Mouse (Mus musculus): ENCODE results near the gene Ctnna3. TPM values are rescaled to one million over a fixed set of nuclear protein-coding genes. Genes with fewer than 3 reads are reported as not detected.
"Not testable (repeated sequence)": the region's sequence is repeated elsewhere in the genome, so short reads cannot be mapped to it uniquely, and the experiment has no call there.

Gene Ctnna3
- polyA plus RNA-seq, 1 experiment from 2014 or later, result 0.42 TPM

DNA sequence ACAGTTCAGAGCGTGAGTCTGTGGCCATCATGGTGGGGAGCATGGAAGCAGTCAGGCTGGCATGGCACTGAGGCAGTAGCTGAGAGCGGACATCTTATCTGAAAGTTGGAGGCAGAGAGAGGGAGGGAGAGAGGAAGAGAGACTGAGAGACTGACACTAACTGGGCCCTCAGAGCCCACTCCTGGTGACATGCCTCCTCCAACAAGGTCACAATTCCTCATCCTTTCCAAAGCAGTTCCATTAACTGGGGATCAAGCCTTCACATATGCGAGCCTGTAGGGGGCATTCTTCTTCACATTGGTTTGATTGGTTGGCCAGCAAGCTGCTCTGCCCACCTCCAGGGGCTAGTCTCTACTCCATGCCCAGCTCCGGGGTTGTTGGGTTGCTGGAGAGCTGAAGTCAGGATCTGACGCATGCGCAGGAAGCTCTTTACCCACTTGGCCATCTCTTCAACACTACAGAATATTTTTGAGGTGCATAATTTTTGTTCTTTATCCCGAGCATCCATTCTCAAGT is 1.4 kb downstream of the Ctnna3 start:
- H3K27me3 ChIP-seq (ENCODE audit: control insufficient read depth, insufficient read depth, low read length), result no peaks in the 10 kb centered on the region
- no peak for DNase-seq (ENCODE audit: low spot score)
- no peak overlapping the region for H3K9ac ChIP-seq (ENCODE audit: low read depth, low read length)
- no peak overlapping the region for H3K4me3 ChIP-seq (ENCODE audit: low read depth, low read length)
- 90% methylated on average over 7 of the region's 7 CpGs for WGBS
- H3K4me1 ChIP-seq (replicated peaks; ENCODE audit: control insufficient read depth, insufficient read depth, low read length), result no peaks in the 10 kb centered on the region
- no peak for ATAC-seq (ENCODE audit: low FRiP score)
- H3K36me3 ChIP-seq (ENCODE audit: control insufficient read depth, insufficient read depth, low read length), result no peaks in the 10 kb centered on the region
- no peak overlapping the region for H3K27ac ChIP-seq (ENCODE audit: low read depth, low read length)
- H3K9me3 ChIP-seq (ENCODE audit: control insufficient read depth, low read length), result no peaks in the 10 kb centered on the region
- no peak overlapping the region for H3K4me2 ChIP-seq (replicated peaks; ENCODE audit: low read depth, low read length)

DNA sequence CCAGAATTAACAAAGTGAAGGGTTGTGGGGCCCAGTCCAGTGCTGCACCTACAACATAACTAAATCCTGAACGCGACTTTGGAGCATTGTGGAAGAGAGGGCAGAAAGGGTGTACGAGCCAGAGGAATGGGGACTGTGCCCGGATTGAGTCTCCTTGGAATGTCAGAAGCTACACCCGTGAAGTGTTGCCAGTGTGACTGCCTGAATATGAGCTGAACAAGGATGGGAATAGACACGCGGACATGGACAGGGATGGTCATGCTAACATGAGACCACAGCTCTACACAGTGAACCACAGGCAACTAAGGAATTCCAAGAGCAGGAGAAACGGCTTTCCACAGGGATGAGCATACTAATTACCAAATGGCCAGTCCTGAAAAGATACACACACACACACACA is 2.2 kb downstream of the Ctnna3 start:
- no peak overlapping the region for H3K4me2 ChIP-seq (replicated peaks; ENCODE audit: low read depth, low read length)
- DNase-seq (ENCODE audit: low spot score), result no peak
- no peaks in the 10 kb centered on the region for H3K4me1 ChIP-seq (replicated peaks; ENCODE audit: control insufficient read depth, insufficient read depth, low read length)
- WGBS, result 88% methylated on average over 8 of the region's 8 CpGs
- no peak overlapping the region for H3K4me3 ChIP-seq (ENCODE audit: low read depth, low read length)
- H3K9ac ChIP-seq (ENCODE audit: low read depth, low read length), result no peak overlapping the region
- ATAC-seq (ENCODE audit: low FRiP score), result no peak
- no peaks in the 10 kb centered on the region for H3K27me3 ChIP-seq (ENCODE audit: control insufficient read depth, insufficient read depth, low read length)
- no peaks in the 10 kb centered on the region for H3K36me3 ChIP-seq (ENCODE audit: control insufficient read depth, insufficient read depth, low read length)
- H3K9me3 ChIP-seq (ENCODE audit: control insufficient read depth, low read length), result no peaks in the 10 kb centered on the region
- H3K27ac ChIP-seq (ENCODE audit: low read depth, low read length), result no peak overlapping the region

- H3K9ac ChIP-seq (ENCODE audit: low read depth, low read length), result no peak overlapping the region
- DNase-seq (ENCODE audit: low spot score) (no peak), ATAC-seq (ENCODE audit: low FRiP score) (no peak)
- no peaks in the 10 kb centered on the region for H3K36me3 ChIP-seq (ENCODE audit: control insufficient read depth, insufficient read depth, low read length)
- H3K9me3 ChIP-seq (ENCODE audit: control insufficient read depth, low read length), result no peaks in the 10 kb centered on the region
- 84% methylated on average over 2 of the region's 2 CpGs for WGBS
- H3K4me2 ChIP-seq (replicated peaks; ENCODE audit: low read depth, low read length), result no peak overlapping the region
- H3K4me1 ChIP-seq (replicated peaks; ENCODE audit: control insufficient read depth, insufficient read depth, low read length), result no peaks in the 10 kb centered on the region
- H3K27ac ChIP-seq (ENCODE audit: low read depth, low read length), result no peak overlapping the region
- H3K27me3 ChIP-seq (ENCODE audit: control insufficient read depth, insufficient read depth, low read length), result no peaks in the 10 kb centered on the region
- no peak overlapping the region for H3K4me3 ChIP-seq (ENCODE audit: low read depth, low read length)
These were observed 3.0 kb downstream of the Ctnna3 start for GRCm38 (mm10) chr10:63432887-63433286.

DNA sequence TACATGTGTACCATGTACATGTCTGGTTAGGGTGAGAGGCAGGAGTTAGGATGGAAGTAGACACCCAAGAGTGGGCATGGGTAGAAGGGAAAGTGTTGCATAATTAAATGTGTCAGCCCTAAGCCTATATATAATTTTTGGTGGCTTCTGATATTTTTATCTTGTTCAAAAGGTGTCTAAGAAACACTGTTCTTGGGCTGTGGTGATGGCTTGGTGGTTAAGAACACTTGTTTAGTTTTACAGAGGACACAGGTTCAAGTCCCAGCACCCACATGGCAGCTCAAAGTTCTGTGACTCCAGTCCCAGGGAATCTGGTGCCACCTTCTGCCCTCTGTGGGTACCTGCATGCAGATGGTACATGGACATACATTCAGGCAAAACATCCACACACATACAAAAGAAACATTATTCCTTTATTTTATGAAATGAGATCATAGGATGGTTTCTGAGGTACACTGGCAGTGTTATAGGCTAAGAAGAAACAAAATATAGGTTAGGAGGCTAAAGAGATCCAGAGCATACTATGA is 8.9 kb downstream of the Ctnna3 start:
- H3K36me3 ChIP-seq (ENCODE audit: control insufficient read depth, insufficient read depth, low read length), result no peaks in the 10 kb centered on the region

DNA sequence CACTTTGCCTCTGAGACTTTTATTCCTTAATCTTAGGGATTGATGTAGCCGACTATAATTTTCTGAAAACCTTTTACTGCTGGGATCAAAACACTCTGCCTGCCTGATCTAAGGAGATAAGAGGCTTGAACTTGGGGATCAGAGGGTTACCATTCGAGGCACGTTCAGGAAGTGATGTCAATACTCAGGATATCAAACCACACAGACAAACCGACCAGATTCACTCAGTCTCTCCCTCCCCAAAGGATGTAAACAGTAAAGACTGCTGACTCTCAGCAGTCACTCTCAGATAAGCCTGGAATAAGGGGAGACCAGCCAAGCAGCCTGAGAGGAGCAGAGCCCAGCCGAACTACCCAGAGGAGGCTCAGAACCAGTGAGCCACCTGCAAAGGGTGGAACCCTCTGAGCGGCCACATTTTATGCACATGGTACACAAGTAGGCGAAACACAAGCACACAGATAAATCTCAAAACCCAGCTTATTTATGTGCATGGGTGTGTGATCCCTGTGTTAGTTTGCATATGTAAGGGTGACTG is 9.9 kb downstream of the Ctnna3 start:
- H3K9ac ChIP-seq (ENCODE audit: low read depth, low read length), result no peak overlapping the region
- ATAC-seq (ENCODE audit: low FRiP score) (no peak), DNase-seq (ENCODE audit: low spot score) (no peak)
- H3K27me3 ChIP-seq (ENCODE audit: control insufficient read depth, insufficient read depth, low read length), result no peaks in the 10 kb centered on the region
- no peak overlapping the region for H3K4me3 ChIP-seq (ENCODE audit: low read depth, low read length)
- H3K4me2 ChIP-seq (replicated peaks; ENCODE audit: low read depth, low read length), result no peak overlapping the region
- WGBS, result 76% methylated on average over 7 of the region's 7 CpGs
- H3K27ac ChIP-seq (ENCODE audit: low read depth, low read length), result no peak overlapping the region
- no peaks in the 10 kb centered on the region for H3K4me1 ChIP-seq (replicated peaks; ENCODE audit: control insufficient read depth, insufficient read depth, low read length)
- no peaks in the 10 kb centered on the region for H3K9me3 ChIP-seq (ENCODE audit: control insufficient read depth, low read length)
- H3K36me3 ChIP-seq (ENCODE audit: control insufficient read depth, insufficient read depth, low read length), result no peaks in the 10 kb centered on the region

More for the DNA sequence above, 8.9 kb downstream of the Ctnna3 start:
- H3K9ac ChIP-seq (ENCODE audit: low read depth, low read length), result no peak overlapping the region
- H3K4me3 ChIP-seq (ENCODE audit: low read depth, low read length), result no peak overlapping the region
- H3K4me1 ChIP-seq (replicated peaks; ENCODE audit: control insufficient read depth, insufficient read depth, low read length), result no peaks in the 10 kb centered on the region
- no peak for ATAC-seq (ENCODE audit: low FRiP score)
- H3K27me3 ChIP-seq (ENCODE audit: control insufficient read depth, insufficient read depth, low read length), result no peaks in the 10 kb centered on the region
- H3K4me2 ChIP-seq (replicated peaks; ENCODE audit: low read depth, low read length), result no peak overlapping the region
- no peak overlapping the region for H3K27ac ChIP-seq (ENCODE audit: low read depth, low read length)
- DNase-seq (ENCODE audit: low spot score), result no peak
- H3K9me3 ChIP-seq (ENCODE audit: control insufficient read depth, low read length), result no peaks in the 10 kb centered on the region

- H3K27me3 ChIP-seq (ENCODE audit: control insufficient read depth, insufficient read depth, low read length); H3K27ac ChIP-seq (ENCODE audit: low read depth, low read length); H3K4me2 ChIP-seq (replicated peaks; ENCODE audit: low read depth, low read length); H3K9me3 ChIP-seq (ENCODE audit: control insufficient read depth, low read length); H3K36me3 ChIP-seq (ENCODE audit: control insufficient read depth, insufficient read depth, low read length); H3K9ac ChIP-seq (ENCODE audit: low read depth, low read length); DNase-seq (ENCODE audit: low spot score); H3K4me3 ChIP-seq (ENCODE audit: low read depth, low read length); ATAC-seq (ENCODE audit: low FRiP score); H3K4me1 ChIP-seq (replicated peaks; ENCODE audit: control insufficient read depth, insufficient read depth, low read length): not testable (repeated sequence)
- WGBS, result 89% methylated on average over 13 of the region's 13 CpGs
These were observed 14.9 kb downstream of the Ctnna3 start for GRCm38 (mm10) chr10:63444602-63445387.

DNA sequence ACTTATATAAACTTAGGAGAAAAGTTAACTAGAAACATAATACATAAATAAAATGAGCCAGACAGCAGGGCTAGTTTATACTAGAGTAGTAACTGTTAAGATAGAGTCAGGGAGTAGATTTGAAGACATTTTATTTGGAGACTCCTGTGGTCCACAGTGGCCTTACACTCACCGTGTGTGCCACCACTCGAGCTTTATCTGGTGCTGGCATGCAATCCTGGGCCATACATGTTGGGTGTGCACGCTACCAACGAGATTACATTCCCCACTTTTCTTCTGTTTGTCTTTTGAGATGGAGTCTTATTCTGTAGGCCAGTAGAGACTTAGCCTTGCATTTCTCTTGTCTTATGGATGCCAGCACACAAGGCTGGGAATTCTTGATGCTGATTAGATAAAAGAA is 24.0 kb downstream of the Ctnna3 start:
- DNase-seq (ENCODE audit: low spot score), result no peak
- Histone ChIP-seq H3K9me3 (ENCODE audit: control insufficient read depth, low read length) (no peaks in the 10 kb centered on the region), H3K27me3 (ENCODE audit: control insufficient read depth, insufficient read depth, low read length) (no peaks in the 10 kb centered on the region), H3K36me3 (ENCODE audit: control insufficient read depth, insufficient read depth, low read length) (no peaks in the 10 kb centered on the region), H3K4me3 (ENCODE audit: low read depth, low read length) (no peak overlapping the region), H3K27ac (ENCODE audit: low read depth, low read length) (no peak overlapping the region), H3K9ac (ENCODE audit: low read depth, low read length) (no peak overlapping the region), H3K4me1 (replicated peaks; ENCODE audit: control insufficient read depth, insufficient read depth, low read length) (no peaks in the 10 kb centered on the region), H3K4me2 (replicated peaks; ENCODE audit: low read depth, low read length) (no peak overlapping the region)
- ATAC-seq (ENCODE audit: low FRiP score), result no peak
- 93% methylated on average over 4 of the region's 4 CpGs for WGBS

DNA sequence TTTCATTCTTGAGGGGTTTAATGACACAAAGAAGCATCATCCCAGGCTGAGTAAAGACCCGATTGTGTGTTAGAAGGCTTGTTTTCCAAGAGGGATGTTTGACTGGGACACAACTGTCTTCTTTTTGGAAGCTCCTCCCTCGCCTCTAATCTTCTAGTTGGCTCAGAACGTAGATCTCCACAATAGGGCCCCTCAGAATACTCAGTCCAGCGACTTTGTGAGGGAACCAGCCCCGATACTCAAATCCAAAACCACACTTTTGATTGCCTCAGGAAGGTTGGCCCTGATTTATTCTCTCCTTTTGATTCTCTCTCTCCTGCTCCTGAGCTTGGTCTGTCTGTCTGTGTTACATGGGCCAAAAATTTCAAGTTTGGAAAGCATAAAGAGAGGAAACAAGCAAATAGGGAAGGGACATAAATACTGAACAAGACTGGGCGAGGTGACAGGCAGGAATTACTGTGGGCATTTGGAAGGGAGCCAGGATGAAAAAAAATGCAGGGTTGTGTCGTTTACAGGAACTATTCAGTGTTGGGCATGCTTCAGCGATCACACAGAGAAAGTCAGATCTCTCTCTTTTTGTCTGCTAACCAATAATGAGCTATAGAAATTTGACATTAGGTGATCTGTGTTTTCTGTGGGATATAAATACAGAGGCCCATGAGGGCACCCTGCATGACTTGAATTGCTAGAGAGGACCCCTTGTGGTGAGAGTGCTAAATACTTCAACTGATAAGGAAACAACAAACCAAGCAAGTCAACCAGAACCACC is 25.4 kb downstream of the Ctnna3 start:
- Histone ChIP-seq H3K36me3 (ENCODE audit: control insufficient read depth, insufficient read depth, low read length) (no peaks in the 10 kb centered on the region), H3K9ac (ENCODE audit: low read depth, low read length) (no peak overlapping the region), H3K4me3 (ENCODE audit: low read depth, low read length) (no peak overlapping the region), H3K27me3 (ENCODE audit: control insufficient read depth, insufficient read depth, low read length) (no peaks in the 10 kb centered on the region), H3K4me1 (replicated peaks; ENCODE audit: control insufficient read depth, insufficient read depth, low read length) (no peaks in the 10 kb centered on the region), H3K27ac (ENCODE audit: low read depth, low read length) (no peak overlapping the region), H3K9me3 (ENCODE audit: control insufficient read depth, low read length) (no peaks in the 10 kb centered on the region), H3K4me2 (replicated peaks; ENCODE audit: low read depth, low read length) (no peak overlapping the region)
- ATAC-seq (ENCODE audit: low FRiP score), result peak; percentile 57; the same call in 1 of the 2 replicates
- no peak for DNase-seq (ENCODE audit: low spot score)
- WGBS, result 54% methylated on average over 8 of the region's 8 CpGs
